Mouse (Mus musculus) small intestine, adult 2 months (tissue): ENCODE measurements around the gene Plpp6.

Experiments
- CTCF ChIP-seq: fragments of 200-500 bp; IDR thresholded peaks from 2 replicates; pipeline ENCODE4 v1.5.1; 2012; ENCODE audit warnings: low read depth, mild to moderate bottlenecking, control low read depth, inconsistent platforms, low read length, moderate library complexity, mixed read lengths; ENCODE audit not compliant: insufficient replicate concordance, insufficient read length; ENCODE audit errors: extremely low read depth
- POLR2A ChIP-seq: fragments of 200-500 bp; IDR thresholded peaks from 2 replicates; pipeline ENCODE4 v1.6.1; 2012; ENCODE audit warnings: low read depth, mild to moderate bottlenecking, control low read depth, inconsistent platforms, low read length, moderate library complexity

DNA sequence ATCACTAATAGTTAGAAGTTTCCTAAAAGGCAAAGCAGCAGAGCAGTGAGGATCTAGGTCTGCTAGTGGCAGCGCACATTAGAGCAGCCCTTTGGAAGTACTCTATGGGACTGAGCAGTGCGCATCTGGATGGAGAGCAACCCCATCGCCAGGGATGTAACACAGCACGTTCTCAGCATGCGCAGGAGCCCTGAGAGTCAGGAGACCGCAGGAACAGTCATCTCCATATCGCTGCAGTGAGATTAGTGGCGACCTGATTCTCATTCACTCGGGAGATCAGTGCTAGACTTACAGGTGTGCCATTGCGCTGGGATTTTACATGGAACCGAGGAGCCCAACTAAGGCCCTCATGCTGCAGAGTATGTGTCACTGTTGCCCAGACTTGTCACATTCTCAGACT is 45.3 kb downstream of the Plpp6 start:
- TF ChIP-seq CTCF (no peak), POLR2A (no peak)
